Mouse (Mus musculus): ENCODE measurements around the gene AU022252.

AU022252 gene

GRCm38 (mm10) chr4:119188060-119188785, 44.3 kb downstream of the AU022252 start:
- no peak for DNase-seq

- DNase-seq = no peak
Observed at GRCm38 (mm10) chr4:119185771-119186170, 46.7 kb downstream of the AU022252 start.

GRCm38 (mm10) chr4:119183525-119183924, 49.0 kb downstream of the AU022252 start:
- no peak for DNase-seq

GRCm38 (mm10) chr4:119181456-119181855, 51.1 kb downstream of the AU022252 start:
- DNase-seq = no peak

- DNase-seq = no peak
Observed at GRCm38 (mm10) chr4:119180133-119180707, 52.3 kb downstream of the AU022252 start.

GRCm38 (mm10) chr4:119178331-119178730, 54.2 kb downstream of the AU022252 start:
- DNase-seq = no peak

- DNase-seq = no peak
Observed at GRCm38 (mm10) chr4:119177702-119178101, 54.8 kb downstream of the AU022252 start.

GRCm38 (mm10) chr4:119173851-119174453, 58.6 kb downstream of the AU022252 start, which contains the start of gene Zfp691:
Gene Zfp691 (minus strand): TSS chr4:119174195.
- peak; percentile 93 for DNase-seq

- peak; percentile 33 for DNase-seq
Observed at GRCm38 (mm10) chr4:119172919-119173650, 59.4 kb downstream of the AU022252 start.

GRCm38 (mm10) chr4:119167663-119168062, 64.8 kb downstream of the AU022252 start:
- peak; percentile 89 for DNase-seq

GRCm38 (mm10) chr4:119167068-119167467, 65.4 kb downstream of the AU022252 start:
- DNase-seq = no peak

GRCm38 (mm10) chr4:119165916-119166315, 66.6 kb downstream of the AU022252 start:
- no peak for DNase-seq

GRCm38 (mm10) chr4:119162990-119163389, 69.5 kb downstream of the AU022252 start:
- DNase-seq = no peak

- DNase-seq = no peak
Observed at GRCm38 (mm10) chr4:119161358-119161757, 71.2 kb downstream of the AU022252 start.

- DNase-seq = no peak
Observed at GRCm38 (mm10) chr4:119157891-119158290, 74.6 kb downstream of the AU022252 start.

GRCm38 (mm10) chr4:119157186-119157585, 75.3 kb downstream of the AU022252 start:
- peak; percentile 85 for DNase-seq
